Mouse (Mus musculus) forebrain, embryonic 16.5 days (tissue): ENCODE measurements around the gene Ssr3. TPM values are rescaled to one million over a fixed set of nuclear protein-coding genes. Genes with fewer than 3 reads are reported as not detected.

Source experiments
- ATAC-seq: fragments of 200-750 bp; cut with Nextera tagmentation; 2 replicates; pipeline ENCODE4 v1.8.0; 2017; ENCODE audit warnings: mild to moderate bottlenecking, moderate library complexity
- H3K27ac ChIP-seq: fragments of 300-500 bp; sonication (generic); 2 replicates; pipeline ENCODE4 v1.5.1; 2014; ENCODE audit warnings: low read length, control low read depth
- H3K27me3 ChIP-seq: fragments of 300-500 bp; sonication (generic); replicated peaks from 2 replicates; pipeline ENCODE4 v1.6.1; 2014; ENCODE audit warnings: low read length; ENCODE audit not compliant: control insufficient read depth, insufficient read depth
- H3K36me3 ChIP-seq: fragments of 300-500 bp; sonication (generic); 2 replicates; pipeline ENCODE4 v1.6.1; 2014; ENCODE audit not compliant: control insufficient read depth, insufficient read depth
- H3K4me1 ChIP-seq: fragments of 300-500 bp; sonication (generic); replicated peaks from 2 replicates; pipeline ENCODE4 v1.6.1; 2014; ENCODE audit warnings: low read length; ENCODE audit not compliant: control insufficient read depth, insufficient read depth
- H3K4me2 ChIP-seq: fragments of 300-500 bp; sonication (generic); 2 replicates; pipeline ENCODE4 v1.6.1; 2014; ENCODE audit warnings: mild to moderate bottlenecking, low read length, control low read depth
- H3K4me3 ChIP-seq: fragments of 300-500 bp; sonication (generic); replicated peaks from 2 replicates; pipeline ENCODE4 v1.5.1; 2014; ENCODE audit warnings: mild to moderate bottlenecking, low read length, control low read depth
- H3K9ac ChIP-seq: fragments of 300-500 bp; sonication (generic); replicated peaks from 2 replicates; pipeline ENCODE4 v1.6.1; 2014; ENCODE audit warnings: low read depth, low read length, control low read depth
- H3K9me3 ChIP-seq: fragments of 300-500 bp; sonication (generic); 2 replicates; pipeline ENCODE4 v1.6.1; 2016; ENCODE audit warnings: low read length; ENCODE audit not compliant: control insufficient read depth
- WGBS: fragments of 180-500 bp; shearing (Covaris S2); extraction: QIAGEN DNeasy Blood & Tissue Kit; methylation state at CpG from one replicate; pipeline ENCODE4 v1.1.7; 2014; 5-methylcytosine and 5-hydroxymethylcytosine counted together
- polyA plus RNA-seq: library from polyadenylated mRNA; unstranded; fragments of >200 nt; fragmentation: Nextera tagmentation; extraction: Ambion mirVana; gene quantifications from 2 replicates; pipeline ENCODE4 v1.2.1, GENCODE M21; 2015

Gene Ssr3
- polyA plus RNA-seq, 1 experiment from 2014 or later: 170 TPM

GRCm38 (mm10) chr3:65363438-65363837 lies 29.0 kb downstream of the Ssr3 start:
- no peak overlapping the region for H3K9ac ChIP-seq
- no peak for ATAC-seq
- no peak overlapping the region for H3K4me3 ChIP-seq
- no peaks in the 10 kb centered on the region for H3K36me3 ChIP-seq
- H3K27me3 ChIP-seq: no peaks in the 10 kb centered on the region
- no peaks in the 10 kb centered on the region for H3K4me1 ChIP-seq
- H3K4me2 ChIP-seq: no peak overlapping the region
- no peak overlapping the region for H3K27ac ChIP-seq
- WGBS: 88% methylated on average over 1 of the region's 1 CpGs
- H3K9me3 ChIP-seq: no peaks in the 10 kb centered on the region

GRCm38 (mm10) chr3:65360163-65360969 lies 32.1 kb downstream of the Ssr3 start:
- Histone ChIP-seq H3K4me2 (no peak overlapping the region), H3K9me3 (no peaks in the 10 kb centered on the region), H3K27me3 (no peaks in the 10 kb centered on the region), H3K4me3 (no peak overlapping the region), H3K9ac (no peak overlapping the region), H3K4me1 (no peaks in the 10 kb centered on the region), H3K36me3 (no peaks in the 10 kb centered on the region), H3K27ac (no peak overlapping the region)
- ATAC-seq: no peak
- WGBS: 84% methylated on average over 8 of the region's 8 CpGs

- ATAC-seq: no peak
- no peak overlapping the region for H3K4me2 ChIP-seq
- H3K9me3 ChIP-seq: no peaks in the 10 kb centered on the region
- H3K36me3 ChIP-seq: no peaks in the 10 kb centered on the region
- H3K27ac ChIP-seq: no peak overlapping the region
- 59% methylated on average over 2 of the region's 2 CpGs for WGBS
- H3K9ac ChIP-seq: no peak overlapping the region
- H3K27me3 ChIP-seq: no peaks in the 10 kb centered on the region
- no peak overlapping the region for H3K4me3 ChIP-seq
- H3K4me1 ChIP-seq: no peaks in the 10 kb centered on the region
Observed at GRCm38 (mm10) chr3:65358841-65359240, 33.6 kb downstream of the Ssr3 start.

- H3K4me3 ChIP-seq: no peak overlapping the region
- 38% methylated on average over 2 of the region's 2 CpGs for WGBS
- no peak for ATAC-seq
Observed at GRCm38 (mm10) chr3:65358275-65358674, 34.1 kb downstream of the Ssr3 start.

GRCm38 (mm10) chr3:65355479-65355878 lies 36.9 kb downstream of the Ssr3 start:
- WGBS: 77% methylated on average over 6 of the region's 6 CpGs
- no peaks in the 10 kb centered on the region for H3K36me3 ChIP-seq
- H3K27me3 ChIP-seq: no peaks in the 10 kb centered on the region
- no peak overlapping the region for H3K9ac ChIP-seq
- H3K4me2 ChIP-seq: no peak overlapping the region
- no peak overlapping the region for H3K4me3 ChIP-seq
- no peak for ATAC-seq
- no peak overlapping the region for H3K27ac ChIP-seq
- H3K4me1 ChIP-seq: no peaks in the 10 kb centered on the region
- H3K9me3 ChIP-seq: no peaks in the 10 kb centered on the region

More at GRCm38 (mm10) chr3:65358275-65358674, 34.1 kb downstream of the Ssr3 start:
- H3K9ac ChIP-seq: no peak overlapping the region
- H3K4me1 ChIP-seq: no peaks in the 10 kb centered on the region
- no peak overlapping the region for H3K4me2 ChIP-seq
- no peaks in the 10 kb centered on the region for H3K9me3 ChIP-seq
- no peak overlapping the region for H3K27ac ChIP-seq
- no peaks in the 10 kb centered on the region for H3K36me3 ChIP-seq
- H3K27me3 ChIP-seq: no peaks in the 10 kb centered on the region

GRCm38 (mm10) chr3:65353263-65354037 lies 39.0 kb downstream of the Ssr3 start:
- Histone ChIP-seq H3K4me2 (no peak overlapping the region), H3K9me3 (no peaks in the 10 kb centered on the region), H3K36me3 (no peaks in the 10 kb centered on the region), H3K9ac (no peak overlapping the region), H3K4me3 (no peak overlapping the region), H3K27ac (no peak overlapping the region), H3K4me1 (no peaks in the 10 kb centered on the region), H3K27me3 (no peaks in the 10 kb centered on the region)
- 0 out of 2 replicates have a peak, but pooled peaks have one; percentile 8 for ATAC-seq
- WGBS: 73% methylated on average over 10 of the region's 10 CpGs

- 46% methylated on average over 4 of the region's 4 CpGs for WGBS
- Histone ChIP-seq H3K9me3 (no peaks in the 10 kb centered on the region), H3K36me3 (no peaks in the 10 kb centered on the region), H3K4me1 (no peaks in the 10 kb centered on the region), H3K4me2 (no peak overlapping the region), H3K9ac (no peak overlapping the region), H3K27me3 (no peaks in the 10 kb centered on the region), H3K4me3 (no peak overlapping the region), H3K27ac (no peak overlapping the region)
- peak; percentile 56 for ATAC-seq
Observed at GRCm38 (mm10) chr3:65352278-65353127, 39.9 kb downstream of the Ssr3 start.

GRCm38 (mm10) chr3:65346176-65346575 lies 46.2 kb downstream of the Ssr3 start:
- H3K9me3 ChIP-seq: no peaks in the 10 kb centered on the region
- H3K27ac ChIP-seq: no peak overlapping the region
- WGBS: 90% methylated on average over 1 of the region's 1 CpGs
- H3K4me3 ChIP-seq: no peak overlapping the region
- H3K27me3 ChIP-seq: no peaks in the 10 kb centered on the region
- no peaks in the 10 kb centered on the region for H3K36me3 ChIP-seq
- no peak overlapping the region for H3K9ac ChIP-seq
- no peak overlapping the region for H3K4me2 ChIP-seq
- ATAC-seq: no peak
- H3K4me1 ChIP-seq: no peaks in the 10 kb centered on the region
